Mouse (Mus musculus): ENCODE measurements at regions not wholly inside any gene's neighbourhood (a gene's known extent, or its start where the extent isn't known, plus 50 kb on each side); places are given as distances from the start of the nearest gene placed in this dataset.

DNA sequence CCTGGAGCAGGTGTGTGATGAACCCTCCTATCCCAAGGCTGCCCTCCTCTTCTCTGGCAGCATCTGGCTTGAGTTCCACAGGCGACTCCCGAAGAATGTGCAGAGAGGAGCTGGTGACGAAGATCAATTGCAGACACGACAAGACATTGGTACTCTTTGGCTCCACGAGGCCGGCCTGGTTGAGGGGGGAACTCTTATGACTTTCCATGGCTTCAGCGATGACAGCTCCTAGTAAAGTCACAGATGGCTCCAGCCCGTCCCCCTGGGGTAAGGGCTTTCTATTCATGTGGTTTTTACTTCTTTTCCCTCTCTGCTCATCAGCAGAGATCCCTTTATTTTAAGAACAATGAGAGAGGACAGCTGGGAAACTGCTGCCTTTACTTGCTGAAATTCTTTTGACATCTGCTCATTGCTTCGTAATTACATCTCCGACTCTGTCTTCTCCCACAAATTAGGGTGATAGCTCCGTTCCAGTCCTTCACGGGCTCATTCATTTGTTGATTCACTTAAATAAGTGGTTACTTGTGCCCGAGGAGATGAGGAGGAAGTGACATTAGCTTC is 284.2 kb upstream of the Msx2 start:
- no peak overlapping the region for H3K4me3 ChIP-seq
- no peak for DNase-seq
- TF ChIP-seq CTCF (IDR thresholded peaks at IDR 0.05), result no peak
- H3K27ac ChIP-seq, result no peak overlapping the region
- intact Hi-C loops (cut with DNase I), result no loop called here

DNA sequence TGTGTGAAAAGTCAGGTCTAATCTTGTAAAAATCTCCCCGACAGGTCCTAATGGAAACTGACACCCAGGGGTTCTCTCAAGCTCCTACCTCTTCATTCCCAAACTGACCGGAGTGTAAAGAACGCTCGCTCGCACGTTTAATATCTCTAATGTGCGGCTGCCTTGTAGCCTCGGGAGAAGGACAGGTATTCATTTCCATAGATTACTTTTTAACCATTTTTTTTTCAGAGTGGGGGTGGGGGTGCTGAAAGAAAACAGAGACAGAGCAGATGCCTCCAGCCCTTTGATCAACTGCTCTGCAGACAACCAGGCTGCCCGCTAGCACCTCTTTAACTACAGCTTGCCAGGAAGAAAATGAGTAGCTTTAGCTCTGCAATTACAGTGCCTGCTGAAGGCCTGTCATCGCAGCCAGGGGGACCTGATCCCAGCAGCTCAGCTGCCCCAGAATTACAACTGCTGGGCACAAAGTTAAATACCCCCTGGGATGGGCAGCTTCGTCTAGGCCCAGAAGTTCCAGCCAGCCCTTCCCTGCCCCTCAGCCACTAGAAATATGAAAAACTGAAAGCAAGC is 282.3 kb upstream of the Msx2 start:
- DNase-seq, result no peak
- H3K27ac ChIP-seq, result no peak overlapping the region
- no peak overlapping the region for H3K4me3 ChIP-seq
- TF ChIP-seq CTCF (IDR thresholded peaks at IDR 0.05), result no peak
- intact Hi-C loops (cut with DNase I), result no loop called here

DNA sequence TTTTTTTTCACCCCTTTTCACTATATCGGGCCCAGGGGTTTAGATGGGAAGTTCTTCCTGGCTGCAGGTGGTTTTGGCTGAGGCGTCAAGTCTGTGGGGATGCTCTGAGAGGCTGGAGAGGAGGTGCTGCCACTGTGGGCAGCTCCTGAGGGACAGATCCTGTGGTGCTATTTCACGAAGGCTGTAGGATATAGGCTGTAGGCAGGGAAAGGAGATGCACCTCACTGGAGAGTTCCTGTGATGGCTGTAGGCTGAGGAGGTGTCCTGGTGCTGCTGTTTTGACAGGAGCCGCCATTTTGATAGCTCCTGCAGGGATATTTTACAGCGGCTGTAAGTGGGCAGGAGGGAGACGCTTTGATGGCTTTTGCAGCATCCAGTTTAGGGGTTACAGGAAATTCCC is 280.2 kb upstream of the Msx2 start:
- intact Hi-C loops (cut with DNase I), result no loop called here
- no peak for TF ChIP-seq CTCF (IDR thresholded peaks at IDR 0.05)
- no peak for DNase-seq
- Histone ChIP-seq H3K27ac (no peak overlapping the region), H3K4me3 (no peak overlapping the region)

DNA sequence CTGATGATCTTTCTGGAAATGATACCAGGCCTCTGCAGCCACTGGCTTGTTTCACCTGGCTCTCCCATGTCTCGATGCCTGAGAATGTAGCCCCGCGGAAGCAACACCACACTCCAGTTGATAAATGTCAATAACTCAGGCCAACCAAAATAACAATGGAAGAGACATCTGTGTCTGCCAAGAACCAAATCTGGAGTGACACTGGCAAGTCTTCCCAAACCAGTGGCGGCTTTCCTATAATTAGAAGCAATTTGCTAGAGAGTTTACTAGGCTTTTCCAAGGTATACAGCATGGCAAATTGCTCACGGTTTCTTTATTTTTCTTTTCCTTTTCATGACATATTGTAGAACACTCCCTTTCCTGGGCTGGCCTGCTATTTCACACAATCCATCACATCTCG is 268.1 kb upstream of the Msx2 start:
- Histone ChIP-seq H3K4me3 (no peak overlapping the region), H3K27ac (no peak overlapping the region)
- no peak for TF ChIP-seq CTCF (IDR thresholded peaks at IDR 0.05)
- DNase-seq, result no peak
- intact Hi-C loops (cut with DNase I), result no loop called here

DNA sequence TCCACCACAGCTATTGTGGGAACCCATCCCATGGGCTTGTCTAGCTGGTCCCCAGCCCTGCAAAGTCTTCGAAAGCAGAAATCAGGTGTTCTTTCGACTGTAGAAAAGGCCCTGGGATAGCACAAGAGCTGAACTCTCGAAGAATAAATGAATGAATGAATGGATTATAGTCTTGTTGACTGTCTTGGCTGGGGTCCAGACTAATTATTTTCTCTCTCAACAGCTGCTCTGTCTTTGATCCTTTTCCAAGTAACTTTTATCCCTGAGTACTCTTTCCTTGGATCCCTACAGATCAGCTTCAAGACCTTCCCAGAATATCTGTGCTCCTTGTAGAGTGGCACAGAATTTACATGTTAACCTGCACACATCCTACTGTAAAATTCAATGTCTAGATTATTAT is 266.3 kb upstream of the Msx2 start:
- DNase-seq, result no peak
- TF ChIP-seq CTCF (IDR thresholded peaks at IDR 0.05), result no peak
- intact Hi-C loops (cut with DNase I), result no loop called here
- Histone ChIP-seq H3K4me3 (no peak overlapping the region), H3K27ac (no peak overlapping the region)

DNA sequence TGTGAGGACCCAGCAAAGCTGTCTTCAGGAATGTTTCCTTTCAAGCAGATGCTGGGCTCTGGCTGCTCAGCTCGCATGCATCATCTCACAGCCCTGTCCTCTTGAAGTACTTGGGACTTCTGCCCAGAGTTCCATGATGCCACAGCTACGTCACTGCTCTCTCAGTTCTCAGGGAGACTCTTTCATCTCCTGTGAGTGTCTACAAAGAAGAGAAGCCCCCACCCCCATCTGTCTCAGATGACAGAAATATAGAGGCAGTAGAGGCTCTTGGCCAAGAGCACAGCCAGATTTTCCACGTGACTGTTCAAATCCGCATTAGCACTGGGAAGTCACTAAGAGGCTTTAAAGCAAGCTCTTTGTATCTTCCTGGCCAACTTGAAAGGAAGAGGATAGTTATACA is 262.1 kb upstream of the Msx2 start:
- no peak for DNase-seq
- intact Hi-C loops (cut with DNase I), result no loop called here
- Histone ChIP-seq H3K27ac (no peak overlapping the region), H3K4me3 (no peak overlapping the region)
- no peak for TF ChIP-seq CTCF (IDR thresholded peaks at IDR 0.05)

DNA sequence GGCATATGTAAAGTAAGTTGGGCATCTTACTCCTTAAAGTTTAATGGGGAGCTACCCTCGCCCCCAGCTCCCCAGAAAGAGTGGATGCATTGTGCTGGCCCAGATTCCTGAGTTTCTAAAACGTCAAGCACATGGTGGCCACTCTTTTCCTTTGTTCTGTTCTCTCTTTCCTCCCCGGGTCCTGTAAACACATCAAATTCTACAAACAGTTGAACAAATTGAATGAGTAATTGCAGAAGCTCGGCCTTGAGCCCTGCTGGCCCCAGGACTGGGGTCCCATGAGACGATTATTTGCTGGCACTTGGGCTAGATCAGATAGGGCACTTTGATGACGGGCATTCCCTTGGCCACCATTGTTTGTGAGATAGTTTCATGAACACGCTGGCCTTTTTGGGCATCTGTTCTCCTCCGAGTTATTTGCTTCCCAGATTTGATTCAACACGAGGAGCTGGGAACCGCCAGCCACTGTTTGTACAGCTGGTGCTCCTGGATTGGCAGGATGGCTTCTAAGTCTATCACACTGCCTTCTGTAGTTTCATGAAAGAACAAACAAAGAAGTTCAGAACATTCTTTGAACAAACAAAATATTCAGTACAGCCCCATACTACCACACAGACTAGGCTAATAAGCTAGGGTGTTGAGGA is 257.5 kb upstream of the Msx2 start:
- intact Hi-C loops (cut with DNase I), result no loop called here
- no peak overlapping the region for H3K27ac ChIP-seq
- TF ChIP-seq CTCF (IDR thresholded peaks at IDR 0.05), result no peak
- no peak overlapping the region for H3K4me3 ChIP-seq
- no peak for DNase-seq

DNA sequence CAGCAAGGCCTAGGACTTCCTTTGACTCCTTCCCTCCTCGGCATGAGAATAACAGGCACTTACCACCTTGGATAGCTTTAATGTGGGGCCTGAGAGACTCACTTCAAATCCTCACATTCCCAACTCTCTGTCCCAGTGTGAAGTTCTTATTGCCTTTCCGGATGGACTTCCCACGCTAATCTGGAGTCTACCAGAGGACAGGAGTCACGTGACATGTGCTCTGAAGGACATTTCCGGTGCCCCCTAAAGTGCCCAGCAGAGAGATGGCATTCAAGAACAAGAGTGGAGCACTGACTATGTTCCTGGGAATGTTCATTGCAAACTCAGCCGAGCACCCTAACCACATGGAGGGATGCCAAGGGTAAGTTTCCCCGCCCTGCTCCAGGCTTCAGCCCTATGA is 257.0 kb upstream of the Msx2 start:
- no peak overlapping the region for H3K27ac ChIP-seq
- no peak for DNase-seq
- H3K4me3 ChIP-seq, result no peak overlapping the region
- TF ChIP-seq CTCF (IDR thresholded peaks at IDR 0.05), result no peak
- intact Hi-C loops (cut with DNase I), result no loop called here

DNA sequence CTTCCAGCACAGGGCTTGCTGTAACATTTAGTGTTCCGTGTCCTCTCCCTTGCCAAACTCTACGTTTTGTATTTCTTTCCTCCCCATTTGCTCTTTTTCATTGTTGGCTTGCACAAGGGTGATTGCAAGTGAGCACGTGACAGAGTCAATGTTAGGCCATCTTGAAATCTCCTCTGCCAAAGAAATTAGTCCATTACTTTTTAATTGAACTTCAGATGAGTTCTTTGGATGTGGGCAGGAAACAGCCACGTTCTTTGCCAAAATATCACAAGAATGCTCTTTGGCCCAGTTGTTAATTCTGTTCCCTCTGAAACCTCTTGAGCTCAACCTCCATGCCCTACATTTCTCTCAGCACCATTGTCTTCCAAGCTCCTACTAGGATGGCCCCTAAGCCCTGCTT is 253.2 kb upstream of the Msx2 start:
- no peak overlapping the region for H3K4me3 ChIP-seq
- TF ChIP-seq CTCF (IDR thresholded peaks at IDR 0.05), result no peak
- DNase-seq, result no peak
- intact Hi-C loops (cut with DNase I), result no loop called here
- H3K27ac ChIP-seq, result no peak overlapping the region

DNA sequence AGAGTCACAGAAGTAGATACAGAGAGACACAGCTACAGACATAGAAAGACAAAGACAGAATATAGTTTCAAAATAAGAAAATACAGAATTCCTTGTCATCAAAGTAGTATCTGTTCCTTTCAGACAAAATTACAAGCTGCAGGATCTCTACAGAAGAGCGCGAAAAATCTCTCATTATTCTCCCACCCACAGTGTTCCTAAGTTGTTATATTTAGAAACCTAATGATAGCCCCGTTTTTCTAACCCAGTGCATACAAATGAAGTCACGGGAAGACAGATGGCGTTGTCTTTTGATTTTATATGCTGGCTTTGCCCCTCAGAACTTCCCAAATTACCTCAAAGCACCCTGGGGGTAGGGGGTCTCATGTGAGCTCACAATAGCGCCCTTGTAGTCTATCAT is 250.0 kb upstream of the Msx2 start:
- Histone ChIP-seq H3K4me3 (no peak overlapping the region), H3K27ac (no peak overlapping the region)
- intact Hi-C loops (cut with DNase I), result no loop called here
- no peak for TF ChIP-seq CTCF (IDR thresholded peaks at IDR 0.05)
- no peak for DNase-seq

DNA sequence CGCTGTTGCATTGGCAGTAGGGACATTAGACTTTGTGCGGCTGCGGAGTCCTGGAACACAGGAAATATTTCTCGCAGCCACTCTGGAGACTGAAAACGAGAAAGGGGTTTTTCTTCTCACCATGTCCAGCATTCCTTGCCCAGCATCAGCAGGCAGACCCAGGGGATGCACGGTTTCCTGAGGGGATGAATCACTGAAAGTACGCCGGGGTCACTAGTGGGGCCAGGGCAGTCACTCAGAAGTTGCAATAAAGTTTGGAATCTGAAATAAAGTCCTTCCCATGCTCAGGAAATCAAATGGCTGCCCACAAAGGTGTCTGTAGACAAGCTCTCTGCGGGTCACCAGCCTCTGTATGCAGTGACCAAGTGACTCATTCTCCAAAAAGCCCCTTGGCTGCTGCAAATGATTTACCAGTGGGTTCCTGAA is 248.2 kb upstream of the Msx2 start:
- Histone ChIP-seq H3K27ac (no peak overlapping the region), H3K4me3 (no peak overlapping the region)
- intact Hi-C loops (cut with DNase I), result no loop called here
- no peak for TF ChIP-seq CTCF (IDR thresholded peaks at IDR 0.05)
- no peak for DNase-seq

DNA sequence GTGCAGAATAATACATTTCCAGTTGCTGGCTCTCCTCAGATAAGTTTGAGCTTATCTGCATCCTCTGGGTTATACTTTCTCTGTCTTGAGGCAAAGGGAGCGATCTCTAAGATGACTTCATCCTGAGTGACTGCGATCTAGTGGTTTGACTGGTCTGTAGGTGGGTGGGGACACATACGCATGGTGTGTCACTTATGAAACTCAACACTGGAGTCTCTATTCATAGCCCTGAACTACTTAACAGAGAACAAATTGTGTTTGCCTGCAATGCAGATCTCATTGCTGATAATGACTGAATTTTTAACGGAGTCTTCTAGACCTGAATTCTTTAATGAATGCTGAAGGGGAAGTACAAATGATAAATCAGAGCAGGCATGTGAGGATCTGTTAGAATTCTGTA is 244.7 kb upstream of the Msx2 start:
- intact Hi-C loops (cut with DNase I), result no loop called here

DNA sequence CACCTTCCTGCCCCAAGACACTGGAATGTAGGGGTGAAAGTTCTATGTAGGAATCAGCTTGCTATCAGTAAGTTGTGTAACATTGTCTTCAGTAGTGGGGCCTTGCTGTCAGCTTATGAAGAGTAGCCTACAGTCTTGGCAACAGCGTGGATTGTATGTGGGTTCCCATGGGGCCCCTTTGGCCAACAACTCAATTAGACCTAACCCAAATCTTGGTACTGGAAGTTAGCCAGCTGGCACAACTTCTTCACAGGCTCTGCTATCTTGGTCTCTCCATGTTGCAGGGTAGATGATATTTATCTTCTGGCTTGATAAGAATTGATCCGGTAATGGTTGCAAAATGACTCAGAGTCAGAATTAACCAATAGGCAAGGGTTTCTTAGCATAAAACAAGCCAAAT is 244.2 kb upstream of the Msx2 start:
- intact Hi-C loops (cut with DNase I), result no loop called here

More for the DNA sequence above, 244.7 kb upstream of the Msx2 start:
- H3K27ac ChIP-seq, result no peak overlapping the region
- no peak for DNase-seq
- no peak overlapping the region for H3K4me3 ChIP-seq
- no peak for TF ChIP-seq CTCF (IDR thresholded peaks at IDR 0.05)

DNA sequence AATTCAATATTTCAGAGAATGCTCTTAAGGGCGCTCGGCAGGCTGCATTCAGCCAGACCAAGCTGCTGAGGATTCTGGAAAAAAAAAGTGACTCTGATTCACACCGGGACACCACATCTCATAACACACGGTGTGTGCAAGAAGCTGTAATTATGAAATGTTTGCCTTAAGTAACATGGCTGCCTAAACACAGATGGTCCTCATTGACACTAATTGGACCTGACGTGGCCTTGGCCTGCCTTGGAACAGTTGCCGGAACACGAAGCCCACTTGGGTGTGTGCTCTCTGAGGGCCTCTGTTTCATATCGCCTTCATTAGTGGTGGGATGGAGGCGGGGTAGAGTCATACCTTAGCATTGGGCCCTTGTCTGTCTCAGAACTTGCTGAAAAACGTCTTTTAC is 236.2 kb upstream of the Msx2 start:
- intact Hi-C loops (cut with DNase I), result no loop called here
- TF ChIP-seq CTCF (IDR thresholded peaks at IDR 0.05), result no peak
- Histone ChIP-seq H3K27ac (no peak overlapping the region), H3K4me3 (no peak overlapping the region)
- no peak for DNase-seq

More for the DNA sequence above, 244.2 kb upstream of the Msx2 start:
- no peak overlapping the region for H3K4me3 ChIP-seq
- no peak for TF ChIP-seq CTCF (IDR thresholded peaks at IDR 0.05)
- H3K27ac ChIP-seq, result no peak overlapping the region
- no peak for DNase-seq

All from gastrocnemius, adult 2 months (tissue).